Mouse (Mus musculus): ENCODE data around the gene Ipp. TPM values are rescaled to one million over a fixed set of nuclear protein-coding genes. Genes with fewer than 3 reads are reported as not detected.
A peak's percentile ranks its signal among the peaks of the same experiment; 100 is the strongest.

The Ipp gene
- polyA plus RNA-seq (2014; fragmentation: Nextera tagmentation; extraction: Ambion mirVana): 4.6 and 5.4 TPM in 2 replicates

- peak within 1 kb of the TSS; percentile 83 for H3K27ac ChIP-seq (ENCODE audit: low read depth, low read length)
- WGBS: under 1% methylated on average over 50 of the region's 55 CpGs
Measured at GRCm38 (mm10) chr4:116507425-116508218, at the start of gene Ipp. Gene Ipp, plus strand, starts transcription at chr4:116507549.

DNA sequence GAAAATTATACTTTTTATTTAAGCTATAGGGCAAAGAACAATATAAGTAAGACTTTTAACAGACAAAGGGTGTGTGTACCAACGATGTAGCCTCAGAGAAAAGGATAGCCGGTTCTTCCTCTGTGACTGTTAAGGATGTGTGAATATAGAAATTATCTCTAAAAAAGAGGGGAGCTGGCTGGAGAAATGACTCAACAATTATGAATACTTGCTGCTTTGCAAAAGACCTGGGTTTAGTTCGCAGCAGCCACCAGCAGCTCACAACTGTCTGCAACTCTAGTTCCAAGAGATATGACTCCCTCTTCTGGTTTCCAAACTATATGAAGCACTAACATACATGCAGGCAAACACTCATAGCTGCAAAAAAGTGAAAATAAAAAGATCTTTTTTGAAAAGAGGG, 45.4 kb upstream of the Ipp start:
- Histone ChIP-seq H3K36me3 (ENCODE audit: control insufficient read depth, insufficient read depth, low read length) (no peaks in the 10 kb centered on the region), H3K27ac (ENCODE audit: low read depth, low read length) (no peak overlapping the region), H3K9me3 (ENCODE audit: control insufficient read depth, low read length) (no peaks in the 10 kb centered on the region), H3K9ac (ENCODE audit: low read length) (no peak overlapping the region), H3K4me3 (ENCODE audit: low read depth, low read length) (no peak overlapping the region), H3K27me3 (ENCODE audit: control insufficient read depth, insufficient read depth, low read length) (no peaks in the 10 kb centered on the region), H3K4me1 (ENCODE audit: control insufficient read depth, insufficient read depth, low read length) (peaks cover 12% of the 10 kb centered on the region), H3K4me2 (no peak overlapping the region)
- WGBS: 97% methylated on average over 3 of the region's 3 CpGs
- DNase-seq (ENCODE audit: low spot score, missing footprints): no peak
- ATAC-seq (ENCODE audit: low FRiP score): no peak

More at GRCm38 (mm10) chr4:116507425-116508218, at the start of gene Ipp:
- H3K27me3 ChIP-seq (ENCODE audit: control insufficient read depth, insufficient read depth, low read length): no peaks in the 10 kb centered on the region
- no peaks in the 10 kb centered on the region for H3K36me3 ChIP-seq (ENCODE audit: control insufficient read depth, insufficient read depth, low read length)
- peak within 1 kb of the TSS; percentile 77 for H3K4me2 ChIP-seq
- no peaks in the 10 kb centered on the region for H3K9me3 ChIP-seq (ENCODE audit: control insufficient read depth, low read length)
- peak; percentile 99 for DNase-seq (ENCODE audit: low spot score, missing footprints)
- peaks cover 6% of the 10 kb centered on the region; the same call in 1 of the 2 replicates for H3K4me1 ChIP-seq (ENCODE audit: control insufficient read depth, insufficient read depth, low read length)
- peak within 1 kb of the TSS; percentile 77 for H3K9ac ChIP-seq (ENCODE audit: low read length)
- ATAC-seq (ENCODE audit: low FRiP score): peak; percentile 98
- H3K4me3 ChIP-seq (ENCODE audit: low read depth, low read length): peak within 1 kb of the TSS; percentile 51

GRCm38 (mm10) chr4:116463231-116464125, 43.9 kb upstream of the Ipp start:
- Histone ChIP-seq H3K27ac (ENCODE audit: low read depth, low read length) (peak overlapping the region; percentile 87), H3K4me2 (peak overlapping the region; percentile 51), H3K27me3 (ENCODE audit: control insufficient read depth, insufficient read depth, low read length) (no peaks in the 10 kb centered on the region), H3K9ac (ENCODE audit: low read length) (peak overlapping the region; percentile 92), H3K36me3 (ENCODE audit: control insufficient read depth, insufficient read depth, low read length) (no peaks in the 10 kb centered on the region), H3K9me3 (ENCODE audit: control insufficient read depth, low read length) (no peaks in the 10 kb centered on the region), H3K4me1 (ENCODE audit: control insufficient read depth, insufficient read depth, low read length) (peaks cover 12% of the 10 kb centered on the region), H3K4me3 (ENCODE audit: low read depth, low read length) (peak overlapping the region; percentile 91)
- peak; percentile 77 for ATAC-seq (ENCODE audit: low FRiP score)
- peak; percentile 94 for DNase-seq (ENCODE audit: low spot score, missing footprints)
- WGBS: 1% methylated on average over 67 of the region's 74 CpGs

DNA sequence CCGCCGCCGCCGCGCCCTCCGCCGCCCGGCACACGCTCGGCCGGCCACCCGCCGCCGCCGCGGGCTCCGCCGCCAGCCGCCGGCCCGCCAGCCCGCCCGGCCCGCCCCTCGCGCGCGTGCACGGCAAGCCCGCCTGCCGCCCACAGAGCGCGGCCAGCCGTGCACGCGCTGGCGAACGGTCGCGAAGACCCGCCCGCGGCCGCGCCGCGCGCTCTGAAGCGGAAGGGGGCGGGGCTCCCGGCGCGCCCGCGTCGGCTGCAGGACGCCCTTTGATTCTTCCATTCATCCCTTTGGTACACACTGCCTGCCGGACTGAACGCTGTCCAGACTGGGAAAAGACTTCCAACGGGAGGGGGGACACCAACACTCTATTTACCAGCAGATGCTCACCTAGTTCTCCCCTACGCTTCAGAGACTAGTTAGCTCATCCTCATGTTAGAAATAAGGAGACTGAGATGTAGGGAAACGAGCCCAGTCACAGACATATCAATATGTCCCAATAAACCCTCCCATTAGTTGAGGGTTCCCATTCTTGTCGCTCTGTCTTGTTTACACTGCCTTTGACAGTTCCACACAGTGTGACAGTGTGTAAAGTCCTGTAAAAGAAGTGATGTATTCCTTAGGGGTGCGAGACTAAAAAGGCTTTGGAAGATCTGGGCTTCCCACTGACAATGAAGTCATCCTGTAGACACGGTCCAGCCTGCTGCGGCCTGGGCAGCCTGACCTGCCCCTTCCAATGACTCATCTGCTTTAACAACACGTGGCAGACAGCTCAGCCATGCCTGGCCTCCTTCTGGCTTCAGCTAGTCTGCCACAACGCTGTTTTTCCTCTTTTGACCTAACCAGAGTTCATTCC, 43.0 kb upstream of the Ipp start, which contains the start of gene Mast2:
TSS of gene Mast2 (minus strand) at position 58 of the 856 bp plus-strand sequence.
- WGBS: 3% methylated on average over 39 of the region's 68 CpGs
- DNase-seq (ENCODE audit: low spot score, missing footprints): peak; percentile 99
- no peaks in the 10 kb centered on the region for H3K36me3 ChIP-seq (ENCODE audit: control insufficient read depth, insufficient read depth, low read length)

GRCm38 (mm10) chr4:116481322-116481721, 26.0 kb upstream of the Ipp start:
- H3K9ac ChIP-seq (ENCODE audit: low read length): no peak overlapping the region
- DNase-seq (ENCODE audit: low spot score, missing footprints) (no peak), ATAC-seq (ENCODE audit: low FRiP score) (no peak)
- 76% methylated on average over 2 of the region's 2 CpGs for WGBS
- no peaks in the 10 kb centered on the region for H3K9me3 ChIP-seq (ENCODE audit: control insufficient read depth, low read length)
- no peak overlapping the region for H3K4me3 ChIP-seq (ENCODE audit: low read depth, low read length)
- no peaks in the 10 kb centered on the region for H3K36me3 ChIP-seq (ENCODE audit: control insufficient read depth, insufficient read depth, low read length)
- no peak overlapping the region for H3K4me2 ChIP-seq
- H3K27ac ChIP-seq (ENCODE audit: low read depth, low read length): no peak overlapping the region
- H3K27me3 ChIP-seq (ENCODE audit: control insufficient read depth, insufficient read depth, low read length): no peaks in the 10 kb centered on the region
- no peaks in the 10 kb centered on the region for H3K4me1 ChIP-seq (ENCODE audit: control insufficient read depth, insufficient read depth, low read length)

More for the DNA sequence above, 43.0 kb upstream of the Ipp start, which contains the start of gene Mast2:
- H3K27me3 ChIP-seq (ENCODE audit: control insufficient read depth, insufficient read depth, low read length): no peaks in the 10 kb centered on the region
- H3K27ac ChIP-seq (ENCODE audit: low read depth, low read length): peak within 1 kb of the TSS; percentile 87
- H3K4me3 ChIP-seq (ENCODE audit: low read depth, low read length): peak within 1 kb of the TSS; percentile 91
- H3K4me2 ChIP-seq: peak within 1 kb of the TSS; percentile 51
- peak within 1 kb of the TSS; percentile 92 for H3K9ac ChIP-seq (ENCODE audit: low read length)
- no peaks in the 10 kb centered on the region for H3K9me3 ChIP-seq (ENCODE audit: control insufficient read depth, low read length)
- ATAC-seq (ENCODE audit: low FRiP score): peak; percentile 91
- H3K4me1 ChIP-seq (ENCODE audit: control insufficient read depth, insufficient read depth, low read length): peaks cover 12% of the 10 kb centered on the region

- no peak for ATAC-seq (ENCODE audit: low FRiP score)
- no peak for DNase-seq (ENCODE audit: low spot score, missing footprints)
- Histone ChIP-seq H3K4me1 (ENCODE audit: control insufficient read depth, insufficient read depth, low read length) (no peaks in the 10 kb centered on the region), H3K27me3 (ENCODE audit: control insufficient read depth, insufficient read depth, low read length) (no peaks in the 10 kb centered on the region), H3K36me3 (ENCODE audit: control insufficient read depth, insufficient read depth, low read length) (no peaks in the 10 kb centered on the region), H3K4me2 (no peak overlapping the region), H3K4me3 (ENCODE audit: low read depth, low read length) (no peak overlapping the region), H3K9ac (ENCODE audit: low read length) (no peak overlapping the region), H3K9me3 (ENCODE audit: control insufficient read depth, low read length) (no peaks in the 10 kb centered on the region), H3K27ac (ENCODE audit: low read depth, low read length) (no peak overlapping the region)
- 56% methylated on average over 2 of the region's 2 CpGs for WGBS
Measured at GRCm38 (mm10) chr4:116483476-116483875, 23.9 kb upstream of the Ipp start.

DNA sequence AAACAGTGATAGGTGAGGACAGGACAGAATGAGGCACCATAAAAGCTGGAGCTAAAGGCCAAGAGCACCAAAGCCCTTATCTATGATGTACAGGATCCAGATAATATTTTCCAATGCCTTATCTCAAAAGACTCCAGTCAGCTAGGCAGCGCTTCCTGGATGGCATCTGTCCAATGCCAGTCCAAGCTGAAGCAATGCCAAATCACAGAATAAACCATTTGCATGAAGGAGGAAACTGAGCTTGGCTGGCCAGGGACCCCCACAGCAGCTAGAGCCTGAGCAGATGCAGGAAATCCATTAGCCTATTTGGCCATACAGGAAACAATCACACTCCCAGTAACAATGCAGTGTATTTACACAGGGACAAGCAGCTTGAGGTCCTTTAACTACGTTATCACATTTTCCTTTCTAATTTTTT, 16.2 kb upstream of the Ipp start:
- Histone ChIP-seq H3K9ac (ENCODE audit: low read length) (no peak overlapping the region), H3K4me3 (ENCODE audit: low read depth, low read length) (no peak overlapping the region), H3K27me3 (ENCODE audit: control insufficient read depth, insufficient read depth, low read length) (no peaks in the 10 kb centered on the region), H3K9me3 (ENCODE audit: control insufficient read depth, low read length) (no peaks in the 10 kb centered on the region), H3K27ac (ENCODE audit: low read depth, low read length) (no peak overlapping the region), H3K36me3 (ENCODE audit: control insufficient read depth, insufficient read depth, low read length) (no peaks in the 10 kb centered on the region), H3K4me2 (no peak overlapping the region), H3K4me1 (ENCODE audit: control insufficient read depth, insufficient read depth, low read length) (no peaks in the 10 kb centered on the region)
- ATAC-seq (ENCODE audit: low FRiP score) (no peak), DNase-seq (ENCODE audit: low spot score, missing footprints) (no peak)
- 77% methylated on average over 2 of the region's 2 CpGs for WGBS

GRCm38 (mm10) chr4:116491886-116492285, 15.5 kb upstream of the Ipp start:
- Histone ChIP-seq H3K27me3 (ENCODE audit: control insufficient read depth, insufficient read depth, low read length) (no peaks in the 10 kb centered on the region), H3K4me1 (ENCODE audit: control insufficient read depth, insufficient read depth, low read length) (no peaks in the 10 kb centered on the region), H3K9ac (ENCODE audit: low read length) (no peak overlapping the region), H3K9me3 (ENCODE audit: control insufficient read depth, low read length) (no peaks in the 10 kb centered on the region), H3K27ac (ENCODE audit: low read depth, low read length) (no peak overlapping the region), H3K36me3 (ENCODE audit: control insufficient read depth, insufficient read depth, low read length) (no peaks in the 10 kb centered on the region), H3K4me2 (no peak overlapping the region), H3K4me3 (ENCODE audit: low read depth, low read length) (no peak overlapping the region)
- no peak for ATAC-seq (ENCODE audit: low FRiP score)
- DNase-seq (ENCODE audit: low spot score, missing footprints): no peak
- WGBS: 85% methylated on average over 2 of the region's 2 CpGs

Measured in midbrain, embryonic 11.5 days (tissue).